Mouse (Mus musculus) limb, embryonic 14.5 days (tissue): ENCODE results near the gene Cdc14b. TPM values are rescaled to one million over a fixed set of nuclear protein-coding genes. Genes with fewer than 3 reads are reported as not detected.

Experiments used
- ATAC-seq: fragments of 200-750 bp; cut with Nextera tagmentation; 2 replicates; pipeline ENCODE4 v1.8.0; 2017; ENCODE audit warnings: low read depth, moderate number of reproducible peaks, moderate TSS enrichment; ENCODE audit not compliant: low FRiP score
- DNase-seq: peaks from one replicate; pipeline ENCODE4 v3.0.0-alpha.2; 2015; ENCODE audit warnings: low spot score
- H3K27ac ChIP-seq: fragments of 300-500 bp; sonication (generic); replicated peaks from 2 replicates; pipeline ENCODE4 v1.5.1; 2014; ENCODE audit warnings: low read depth, mild to moderate bottlenecking, low read length, moderate library complexity, mixed read lengths
- H3K27me3 ChIP-seq: fragments of 300-500 bp; sonication (generic); 2 replicates; pipeline ENCODE4 v1.6.1; 2014; ENCODE audit warnings: low read length, mixed read lengths; ENCODE audit not compliant: control insufficient read depth, insufficient read depth
- H3K36me3 ChIP-seq: fragments of 300-500 bp; sonication (generic); 2 replicates; pipeline ENCODE4 v1.6.1; 2014; ENCODE audit warnings: mild to moderate bottlenecking, low read length, moderate library complexity, mixed read lengths; ENCODE audit not compliant: control insufficient read depth, insufficient read depth
- H3K4me1 ChIP-seq: fragments of 300-500 bp; sonication (generic); 2 replicates; pipeline ENCODE4 v1.6.1; 2014; ENCODE audit warnings: antibody characterized with exemption, low read length, mixed read lengths; ENCODE audit not compliant: control insufficient read depth, insufficient read depth
- H3K4me2 ChIP-seq: fragments of 300-500 bp; sonication (generic); replicated peaks from 2 replicates; pipeline ENCODE4 v1.6.1; 2014; ENCODE audit warnings: low read depth, mild to moderate bottlenecking, low read length, moderate library complexity; ENCODE audit not compliant: severe bottlenecking
- H3K4me3 ChIP-seq: fragments of 300-500 bp; sonication (generic); replicated peaks from 2 replicates; pipeline ENCODE4 v1.5.1; 2014; ENCODE audit warnings: low read length
- H3K9ac ChIP-seq: fragments of 300-500 bp; sonication (generic); 2 replicates; pipeline ENCODE4 v1.6.1; 2014; ENCODE audit warnings: mild to moderate bottlenecking, low read depth, low read length, moderate library complexity; ENCODE audit not compliant: severe bottlenecking
- H3K9me3 ChIP-seq: fragments of 300-500 bp; sonication (generic); 2 replicates; pipeline ENCODE4 v1.6.1; 2016; ENCODE audit warnings: low read length; ENCODE audit not compliant: control insufficient read depth
- POLR2A ChIP-seq: fragments of 200-500 bp; IDR thresholded peaks from 2 replicates; pipeline ENCODE4 v1.8.0; 2012; ENCODE audit warnings: inconsistent platforms, mild to moderate bottlenecking, moderate library complexity, borderline replicate concordance; ENCODE audit not compliant: insufficient read depth, insufficient read length; ENCODE audit errors: extremely low read depth
- WGBS: fragments of 180-500 bp; shearing (Covaris S2); extraction: QIAGEN DNeasy Blood & Tissue Kit; methylation state at CpG from one replicate; pipeline ENCODE4 v1.1.7; 2014; 5-methylcytosine and 5-hydroxymethylcytosine counted together
- polyA plus RNA-seq, 2 experiments: library from polyadenylated mRNA; depleted of rRNA in 1 of 2; stranded (reverse) in 1 of 2; unstranded in 1 of 2; fragments of >200 nt; fragmentation: Nextera tagmentation in 1 of 2; extraction: Ambion mirVana in 1 of 2; gene quantifications; 2 replicates each; pipeline versions ENCODE4 v1.2.1 to v1.2.3; 2012 to 2014

Gene Cdc14b
- polyA plus RNA-seq, 2 experiments, result 15.3 to 16.1 TPM

- H3K4me2 ChIP-seq, result no peak overlapping the region
- no peak overlapping the region for H3K9ac ChIP-seq
- H3K27ac ChIP-seq, result no peak overlapping the region
- no peak overlapping the region for H3K4me3 ChIP-seq
- peaks cover 30% of the 10 kb centered on the region for H3K36me3 ChIP-seq
- no peak for ATAC-seq
- no peak for DNase-seq
- 93% methylated on average over 9 of the region's 9 CpGs for WGBS
- no peaks in the 10 kb centered on the region for H3K9me3 ChIP-seq
- no peaks in the 10 kb centered on the region for H3K27me3 ChIP-seq
- TF ChIP-seq POLR2A, result no peak
- no peaks in the 10 kb centered on the region for H3K4me1 ChIP-seq
These were observed 89.5 kb downstream of the Cdc14b start for GRCm38 (mm10) chr13:64185586-64185985.

GRCm38 (mm10) chr13:64185176-64185575 is 89.9 kb downstream of the Cdc14b start:
- Histone ChIP-seq H3K4me3 (no peak overlapping the region), H3K4me2 (no peak overlapping the region), H3K9ac (no peak overlapping the region), H3K36me3 (peaks cover 30% of the 10 kb centered on the region), H3K27me3 (no peaks in the 10 kb centered on the region), H3K9me3 (no peaks in the 10 kb centered on the region), H3K27ac (no peak overlapping the region), H3K4me1 (no peaks in the 10 kb centered on the region)
- no peak for TF ChIP-seq POLR2A
- ATAC-seq (no peak), DNase-seq (no peak)
- 82% methylated on average over 7 of the region's 7 CpGs for WGBS

- WGBS, result 79% methylated on average over 10 of the region's 10 CpGs
- TF ChIP-seq POLR2A, result no peak
- no peak overlapping the region for H3K4me3 ChIP-seq
- no peak for DNase-seq
- H3K27ac ChIP-seq, result no peak overlapping the region
- H3K36me3 ChIP-seq, result peaks cover 30% of the 10 kb centered on the region
- H3K9ac ChIP-seq, result no peak overlapping the region
- ATAC-seq, result no peak
- H3K4me1 ChIP-seq, result no peaks in the 10 kb centered on the region
- no peaks in the 10 kb centered on the region for H3K9me3 ChIP-seq
- H3K27me3 ChIP-seq, result no peaks in the 10 kb centered on the region
- no peak overlapping the region for H3K4me2 ChIP-seq
These were observed 90.7 kb downstream of the Cdc14b start for GRCm38 (mm10) chr13:64184361-64184760.

GRCm38 (mm10) chr13:64183583-64183982 is 91.5 kb downstream of the Cdc14b start:
- Histone ChIP-seq H3K4me3 (no peak overlapping the region), H3K27me3 (no peaks in the 10 kb centered on the region), H3K9ac (no peak overlapping the region), H3K4me2 (no peak overlapping the region), H3K36me3 (peaks cover 30% of the 10 kb centered on the region), H3K9me3 (no peaks in the 10 kb centered on the region), H3K27ac (no peak overlapping the region), H3K4me1 (no peaks in the 10 kb centered on the region)
- WGBS, result 71% methylated on average over 4 of the region's 4 CpGs
- no peak for DNase-seq
- no peak for TF ChIP-seq POLR2A
- no peak for ATAC-seq

- H3K9me3 ChIP-seq, result no peaks in the 10 kb centered on the region
- ATAC-seq, result no peak
- no peak overlapping the region for H3K4me2 ChIP-seq
These were observed 93.0 kb downstream of the Cdc14b start for GRCm38 (mm10) chr13:64182091-64182490.

GRCm38 (mm10) chr13:64180888-64181287 is 94.2 kb downstream of the Cdc14b start:
- TF ChIP-seq POLR2A, result no peak
- peak; percentile 23 for DNase-seq
- H3K36me3 ChIP-seq, result peaks cover 37% of the 10 kb centered on the region

More at GRCm38 (mm10) chr13:64182091-64182490, 93.0 kb downstream of the Cdc14b start:
- H3K36me3 ChIP-seq, result peaks cover 43% of the 10 kb centered on the region
- H3K4me1 ChIP-seq, result no peaks in the 10 kb centered on the region
- H3K4me3 ChIP-seq, result no peak overlapping the region
- no peaks in the 10 kb centered on the region for H3K27me3 ChIP-seq
- 90% methylated on average over 2 of the region's 2 CpGs for WGBS
- no peak overlapping the region for H3K9ac ChIP-seq
- DNase-seq, result no peak
- no peak overlapping the region for H3K27ac ChIP-seq
- TF ChIP-seq POLR2A, result no peak

More at GRCm38 (mm10) chr13:64180888-64181287, 94.2 kb downstream of the Cdc14b start:
- no peak overlapping the region for H3K4me2 ChIP-seq
- ATAC-seq, result no peak
- no peak overlapping the region for H3K27ac ChIP-seq
- H3K9ac ChIP-seq, result no peak overlapping the region
- H3K27me3 ChIP-seq, result no peaks in the 10 kb centered on the region
- H3K4me1 ChIP-seq, result no peaks in the 10 kb centered on the region
- H3K9me3 ChIP-seq, result no peaks in the 10 kb centered on the region
- no peak overlapping the region for H3K4me3 ChIP-seq
- WGBS, result 81% methylated on average over 3 of the region's 3 CpGs
